ENCODE assay signal across 20 mouse cellular contexts in the genomic region with DNA sequence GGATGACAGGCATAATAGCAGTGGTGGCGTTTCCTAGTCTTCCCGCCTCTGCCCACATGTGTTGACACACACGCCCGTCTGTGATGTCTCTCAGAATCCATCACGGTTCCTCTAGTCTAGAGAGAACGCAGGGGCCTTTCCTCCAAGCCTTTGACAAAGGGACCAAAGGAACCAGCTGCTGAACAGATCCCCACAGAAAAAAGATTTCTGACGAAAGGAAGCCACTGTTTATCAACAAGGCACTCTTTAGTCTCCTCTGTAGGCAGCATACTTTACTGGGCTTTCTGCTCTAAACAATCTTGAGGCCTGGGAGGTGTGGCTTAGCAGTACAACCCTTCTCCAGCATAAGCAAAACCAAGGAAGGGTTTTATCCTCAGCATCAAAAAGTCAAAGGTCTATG.
"Had no signal": no experiment of that assay in that cellular context is flagged by ENCODE, and none has a peak within 500 bp of the region (broad histone marks: within the 10 kb centered on the region; RNA-seq: fewer than 3 reads in every experiment).

No protein-coding gene starts in this region.

- H3K4me2 ChIP-seq: midbrain, embryonic 11.5 days; neural tube, embryonic 12.5 days; stomach, embryonic 15.5 days had no signal

- ATAC-seq: hindbrain, postnatal 0 days; inflammation-experienced regulatory T-cells, adult 6 months; liver, postnatal 0 days had no signal

- H3K27me3 ChIP-seq: neural tube, embryonic 12.5 days; stomach, embryonic 15.5 days had no signal

- DNase-seq: kidney, adult 2 months; kidney, postnatal 25 days; layer of hippocampus, adult 9-11 months; liver, postnatal 0 days; lung, postnatal 4 days; midbrain, embryonic 14.5 days; retina, postnatal 1 day; right cerebral cortex, postnatal 25 days; spleen, adult 18-20 months; thymus, adult 2 months; thymus, postnatal 25 days had no signal

- H3K4me1 ChIP-seq: neural tube, embryonic 12.5 days; stomach, embryonic 15.5 days had no signal

- H3K27ac ChIP-seq: hindbrain, postnatal 0 days; kidney, postnatal 0 days; layer of hippocampus, adult 2 months; left cerebral cortex, adult 2 months; liver, embryonic 14.5 days; neural tube, embryonic 12.5 days; stomach, embryonic 15.5 days had no signal

- H3K9me3 ChIP-seq: neural tube, embryonic 12.5 days; stomach, embryonic 15.5 days had no signal

- H3K4me3 ChIP-seq: layer of hippocampus, adult 2 months; left cerebral cortex, adult 2 months; neural tube, embryonic 12.5 days; stomach, embryonic 15.5 days had no signal

- H3K9ac ChIP-seq: liver, embryonic 14.5 days; liver, postnatal 0 days; neural tube, embryonic 12.5 days; stomach, embryonic 15.5 days had no signal

- H3K36me3 ChIP-seq: neural tube, embryonic 12.5 days; stomach, embryonic 15.5 days had no signal
